Mouse (Mus musculus): ENCODE data around the gene Ccdc186. TPM values are rescaled to one million over a fixed set of nuclear protein-coding genes. Genes with fewer than 3 reads are reported as not detected.
A peak's percentile ranks its signal among the peaks of the same experiment; 100 is the strongest.

Gene Ccdc186
- total and polyA plus RNA-seq, 3 experiments, result 2.2 to 7.5 (median 3.4) TPM

GRCm38 (mm10) chr19:56805366-56805765, 16.6 kb downstream of the Ccdc186 start:
- Histone ChIP-seq H3K36me3 (replicated peaks in 1 of 2; ENCODE audit: control insufficient read depth in 1 of 2, insufficient read depth in 1 of 2, low read length in 1 of 2) (peaks cover 57 to 82% of the 10 kb centered on the region in 2 experiments), H3K9ac (ENCODE audit: insufficient read depth, low read depth) (no peak overlapping the region), H3K27me3 (replicated peaks) (no peaks in the 10 kb centered on the region), H3K27ac (ENCODE audit: insufficient read depth, low read depth) (no peak overlapping the region), H3K79me2 (replicated peaks; ENCODE audit: control insufficient read depth, extremely low read depth, insufficient read depth, poor library complexity, severe bottlenecking) (no peaks in the 10 kb centered on the region), H3K9me3 (replicated peaks; ENCODE audit: low read length) (no peaks in the 10 kb centered on the region), H3K4me2 (ENCODE audit: insufficient read depth, low read depth, poor library complexity, severe bottlenecking) (no peak overlapping the region), H3K4me1 (ENCODE audit: control insufficient read depth in 1 of 2, insufficient read depth in 2 of 2) (peaks cover 0 to 18% of the 10 kb centered on the region in 2 experiments; a peak in 2 of 4 replicates), H3K4me3 (replicated peaks in 1 of 3; ENCODE audit: low read depth in 2 of 3, low read length in 2 of 3, poor library complexity in 1 of 3) (no peak overlapping the region)
- peak; percentile 66 for DNase-seq (ENCODE audit: extremely low read depth)
- TF ChIP-seq RCOR1 (conservative IDR thresholded peaks at IDR 0.05; ENCODE audit: low read depth, low read length) (no peak), CTCF (conservative IDR thresholded peaks at IDR 0.05 in 1 of 2, IDR thresholded peaks at IDR 0.05 in 1 of 2; ENCODE audit: low read depth in 2 of 2, low read length in 2 of 2) (0 out of 4 replicates have a peak, but pooled peaks of 1 of the 2 experiments have one; percentile 15)
- in situ Hi-C loops (cut with MboI; ENCODE audit: low pct_ligation_motif_present, low pct_unique_long_range_greater_than_20kb, low sequenced_read_pairs) (no loop called here), dilution Hi-C loops (cut with MboI; ENCODE audit: extremely low pct_ligation_motif_present, extremely low pct_unique_long_range_greater_than_20kb, low sequenced_read_pairs) (no loop called here)

- peaks cover 0 to 21% of the 10 kb centered on the region in 2 experiments; a peak in 2 of 4 replicates for H3K4me1 ChIP-seq (ENCODE audit: control insufficient read depth in 1 of 2, insufficient read depth in 2 of 2)
- no peaks in the 10 kb centered on the region for H3K27me3 ChIP-seq (replicated peaks)
- dilution Hi-C loops (cut with MboI; ENCODE audit: extremely low pct_ligation_motif_present, extremely low pct_unique_long_range_greater_than_20kb, low sequenced_read_pairs) (no loop called here), in situ Hi-C loops (cut with MboI; ENCODE audit: low pct_ligation_motif_present, low pct_unique_long_range_greater_than_20kb, low sequenced_read_pairs) (no loop called here)
- H3K9me3 ChIP-seq (replicated peaks; ENCODE audit: low read length), result no peaks in the 10 kb centered on the region
- H3K79me2 ChIP-seq (replicated peaks; ENCODE audit: control insufficient read depth, extremely low read depth, insufficient read depth, poor library complexity, severe bottlenecking), result no peaks in the 10 kb centered on the region
- no peak overlapping the region for H3K4me3 ChIP-seq (replicated peaks in 1 of 3; ENCODE audit: low read depth in 2 of 3, low read length in 2 of 3, poor library complexity in 1 of 3)
- peaks cover 61 to 84% of the 10 kb centered on the region in 2 experiments for H3K36me3 ChIP-seq (replicated peaks in 1 of 2; ENCODE audit: control insufficient read depth in 1 of 2, insufficient read depth in 1 of 2, low read length in 1 of 2)
- no peak overlapping the region for H3K27ac ChIP-seq (ENCODE audit: insufficient read depth, low read depth)
- TF ChIP-seq ZMIZ1 (IDR thresholded peaks at IDR 0.05; ENCODE audit: low read depth, low read length), result no peak
- no peak for TF ChIP-seq CHD2 (IDR thresholded peaks at IDR 0.05; ENCODE audit: low read length)
- TF ChIP-seq NELFE (IDR thresholded peaks at IDR 0.05; ENCODE audit: low read depth, low read length), result no peak
- TF ChIP-seq E2F4 (IDR thresholded peaks at IDR 0.05; ENCODE audit: insufficient replicate concordance, low read depth, low read length), result no peak
- TF ChIP-seq ZNF384 (IDR thresholded peaks at IDR 0.05; ENCODE audit: low read depth, low read length), result no peak
- TF ChIP-seq JUND (conservative IDR thresholded peaks at IDR 0.05; ENCODE audit: low read depth, low read length), result no peak
- no peak for TF ChIP-seq EP300 (IDR thresholded peaks at IDR 0.05; ENCODE audit: low read length)
- no peak for TF ChIP-seq UBTF (IDR thresholded peaks at IDR 0.05; ENCODE audit: low read depth, low read length)
- no peak for TF ChIP-seq TCF12 (IDR thresholded peaks at IDR 0.05; ENCODE audit: low read depth, low read length)
- TF ChIP-seq SMC3 (IDR thresholded peaks at IDR 0.05; ENCODE audit: low read depth, low read length), result no peak
- no peak for TF ChIP-seq USF1 (IDR thresholded peaks at IDR 0.05; ENCODE audit: low read depth, low read length)
- TF ChIP-seq MYC (IDR thresholded peaks at IDR 0.05; ENCODE audit: low read depth, low read length), result no peak
- no peak for TF ChIP-seq USF2 (conservative IDR thresholded peaks at IDR 0.05; ENCODE audit: low read depth, low read length)
- TF ChIP-seq POLR2AphosphoS2 (IDR thresholded peaks at IDR 0.05; ENCODE audit: low read depth, low read length), result no peak
- TF ChIP-seq MAFK (IDR thresholded peaks at IDR 0.05; ENCODE audit: insufficient replicate concordance, low read length), result no peak
- TF ChIP-seq CHD1 (IDR thresholded peaks at IDR 0.05; ENCODE audit: low read depth, low read length), result no peak
- no peak for TF ChIP-seq JUN (IDR thresholded peaks at IDR 0.05; ENCODE audit: insufficient read depth, low read depth, low read length)
- no peak for TF ChIP-seq SIN3A (IDR thresholded peaks at IDR 0.05; ENCODE audit: low read length)
- TF ChIP-seq RAD21 (IDR thresholded peaks at IDR 0.05; ENCODE audit: low read depth, low read length), result no peak
- no peak for TF ChIP-seq CTCF (conservative IDR thresholded peaks at IDR 0.05 in 1 of 2, IDR thresholded peaks at IDR 0.05 in 1 of 2; ENCODE audit: low read depth in 2 of 2, low read length in 2 of 2)
- H3K9ac ChIP-seq (ENCODE audit: insufficient read depth, low read depth), result no peak overlapping the region
- H3K4me2 ChIP-seq (ENCODE audit: insufficient read depth, low read depth, poor library complexity, severe bottlenecking), result no peak overlapping the region
- no peak for DNase-seq (ENCODE audit: extremely low read depth)
Measured at GRCm38 (mm10) chr19:56802352-56802746, 19.6 kb downstream of the Ccdc186 start.

Data from CH12.LX (cell line).